29 mouse cellular contexts compared by ENCODE assay signal in the genomic region with DNA sequence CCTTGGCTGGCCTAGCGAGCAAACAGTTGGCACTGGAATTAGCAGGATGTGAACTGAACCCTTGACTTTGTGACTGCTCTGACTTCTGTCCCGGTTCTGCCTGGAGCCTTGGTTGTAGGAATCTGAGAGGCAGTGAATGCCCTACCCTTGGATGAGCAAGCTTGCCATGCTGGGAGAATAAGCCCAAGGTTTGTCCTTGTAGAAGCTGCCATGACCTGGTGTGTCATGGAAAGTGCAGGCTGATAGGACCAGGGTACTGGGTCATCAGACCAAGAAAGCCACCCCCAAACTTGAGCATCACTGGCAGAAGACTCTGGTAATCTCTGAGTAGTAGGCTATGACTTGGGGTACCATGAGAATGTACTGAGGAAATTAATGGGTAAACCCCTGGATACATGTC. TPM values are rescaled to one million over a fixed set of nuclear protein-coding genes. Genes with fewer than 3 reads are reported as not detected.
"Had no signal": no experiment of that assay in that cellular context is flagged by ENCODE, and none has a peak within 500 bp of the region (broad histone marks: within the 10 kb centered on the region; RNA-seq: fewer than 3 reads in every experiment).

No protein-coding gene starts in this region.

- DNase-seq: left cerebral cortex, postnatal 4 days; liver; liver, embryonic 13.5 days; liver, postnatal 0 days; lung, adult 18-20 months; lung, adult 2 months; lung, embryonic 14.5 days; lung, postnatal 10 days; lung, postnatal 14 days; lung, postnatal 36 days; lung, postnatal 4 days; midbrain, embryonic 14.5 days had no signal

RNA-seq across cellular contexts. Expression of a gene that starts 5.2 kb away (rescaled TPM):
- total RNA-seq: liver, adult 2 months; megakaryocyte progenitor cell, adult 5-6 weeks; megakaryocyte, adult 5-6 weeks; megakaryocyte-erythroid progenitor cell, adult 5-6 weeks; monocyte, adult 5-6 weeks had no signal
- polyA plus RNA-seq: limb, embryonic 10.5 days; limb, embryonic 12.5 days; liver, adult 2 months; liver, embryonic 11.5 days; liver, embryonic 12.5 days; liver, embryonic 13.5 days; liver, embryonic 14.5 days; liver, embryonic 15.5 days; liver, postnatal 0 days; lung, adult 2 months; lung, embryonic 14.5 days; lung, embryonic 15.5 days; lung, embryonic 16.5 days; lung, postnatal 0 days; macrophage; midbrain, embryonic 12.5 days; myocyte had no signal

RNA-seq across cellular contexts. Expression of a gene that starts 16.3 kb away (rescaled TPM):
- total RNA-seq: liver, adult 2 months; megakaryocyte progenitor cell, adult 5-6 weeks; megakaryocyte, adult 5-6 weeks; monocyte, adult 5-6 weeks had no signal
- polyA plus RNA-seq: macrophage had no signal
